Mouse (Mus musculus) forebrain, embryonic 16.5 days (tissue): ENCODE measurements around the gene Sel1l3. TPM values are rescaled to one million over a fixed set of nuclear protein-coding genes. Genes with fewer than 3 reads are reported as not detected.

ENCODE experiments used
- ATAC-seq: fragments of 200-750 bp; cut with Nextera tagmentation; 2 replicates; pipeline ENCODE4 v1.8.0; 2017; ENCODE audit warnings: mild to moderate bottlenecking, moderate library complexity
- H3K27ac ChIP-seq: fragments of 300-500 bp; sonication (generic); 2 replicates; pipeline ENCODE4 v1.5.1; 2014; ENCODE audit warnings: low read length, control low read depth
- H3K27me3 ChIP-seq: fragments of 300-500 bp; sonication (generic); replicated peaks from 2 replicates; pipeline ENCODE4 v1.6.1; 2014; ENCODE audit warnings: low read length; ENCODE audit not compliant: control insufficient read depth, insufficient read depth
- H3K36me3 ChIP-seq: fragments of 300-500 bp; sonication (generic); 2 replicates; pipeline ENCODE4 v1.6.1; 2014; ENCODE audit not compliant: control insufficient read depth, insufficient read depth
- H3K4me1 ChIP-seq: fragments of 300-500 bp; sonication (generic); replicated peaks from 2 replicates; pipeline ENCODE4 v1.6.1; 2014; ENCODE audit warnings: low read length; ENCODE audit not compliant: control insufficient read depth, insufficient read depth
- H3K4me2 ChIP-seq: fragments of 300-500 bp; sonication (generic); 2 replicates; pipeline ENCODE4 v1.6.1; 2014; ENCODE audit warnings: mild to moderate bottlenecking, low read length, control low read depth
- H3K4me3 ChIP-seq: fragments of 300-500 bp; sonication (generic); replicated peaks from 2 replicates; pipeline ENCODE4 v1.5.1; 2014; ENCODE audit warnings: mild to moderate bottlenecking, low read length, control low read depth
- H3K9ac ChIP-seq: fragments of 300-500 bp; sonication (generic); replicated peaks from 2 replicates; pipeline ENCODE4 v1.6.1; 2014; ENCODE audit warnings: low read depth, low read length, control low read depth
- H3K9me3 ChIP-seq: fragments of 300-500 bp; sonication (generic); 2 replicates; pipeline ENCODE4 v1.6.1; 2016; ENCODE audit warnings: low read length; ENCODE audit not compliant: control insufficient read depth
- WGBS: fragments of 180-500 bp; shearing (Covaris S2); extraction: QIAGEN DNeasy Blood & Tissue Kit; methylation state at CpG from one replicate; pipeline ENCODE4 v1.1.7; 2014; 5-methylcytosine and 5-hydroxymethylcytosine counted together
- polyA plus RNA-seq: library from polyadenylated mRNA; unstranded; fragments of >200 nt; fragmentation: Nextera tagmentation; extraction: Ambion mirVana; gene quantifications from 2 replicates; pipeline ENCODE4 v1.2.1, GENCODE M21; 2015

The Sel1l3 gene
- polyA plus RNA-seq, 1 experiment from 2014 or later: 9.9 TPM

DNA sequence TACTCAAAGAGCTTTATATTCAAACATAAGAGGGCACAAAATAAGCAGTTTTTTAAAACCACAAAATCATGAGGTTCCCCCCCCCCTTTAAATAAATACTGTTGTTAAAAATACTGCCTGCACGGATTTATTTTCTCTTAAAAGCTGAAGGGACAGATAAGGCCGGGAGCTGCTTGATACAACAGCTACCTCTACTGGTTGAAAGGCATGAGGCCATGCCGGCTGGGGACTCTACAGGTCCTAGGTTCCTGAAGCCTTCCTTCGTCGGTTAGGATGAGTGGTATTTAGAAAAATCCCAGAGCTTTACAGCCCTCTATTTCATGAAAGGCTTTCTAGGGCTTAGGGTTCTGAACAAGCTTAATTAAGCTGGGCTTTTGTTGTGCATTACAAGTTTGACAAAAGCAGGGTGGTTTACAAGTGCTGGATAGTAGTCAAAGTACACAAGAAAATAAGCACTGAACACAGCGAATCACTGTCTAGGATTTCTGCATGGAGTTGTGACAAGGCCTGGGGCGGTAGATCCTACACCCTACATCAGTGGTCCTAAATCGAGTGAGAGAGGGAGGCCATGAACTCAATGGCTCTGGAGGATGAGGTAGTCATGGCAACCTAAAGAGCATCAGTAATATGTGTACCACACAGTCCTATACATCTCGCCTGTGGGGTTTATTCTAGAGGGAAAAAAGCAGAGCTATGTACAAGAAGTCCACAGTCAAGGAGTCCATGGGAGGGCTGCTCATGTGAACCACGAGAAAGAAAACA is 90.0 kb downstream of the Sel1l3 start:
- H3K4me3 ChIP-seq: no peak overlapping the region
- H3K4me2 ChIP-seq: no peak overlapping the region
- H3K9me3 ChIP-seq: no peaks in the 10 kb centered on the region
- no peak overlapping the region for H3K9ac ChIP-seq
- H3K27me3 ChIP-seq: no peaks in the 10 kb centered on the region
- ATAC-seq: peak; percentile 86
- H3K36me3 ChIP-seq: no peaks in the 10 kb centered on the region
- peaks cover 18% of the 10 kb centered on the region for H3K4me1 ChIP-seq
- H3K27ac ChIP-seq: no peak overlapping the region
- 9% methylated on average over 10 of the region's 10 CpGs for WGBS

DNA sequence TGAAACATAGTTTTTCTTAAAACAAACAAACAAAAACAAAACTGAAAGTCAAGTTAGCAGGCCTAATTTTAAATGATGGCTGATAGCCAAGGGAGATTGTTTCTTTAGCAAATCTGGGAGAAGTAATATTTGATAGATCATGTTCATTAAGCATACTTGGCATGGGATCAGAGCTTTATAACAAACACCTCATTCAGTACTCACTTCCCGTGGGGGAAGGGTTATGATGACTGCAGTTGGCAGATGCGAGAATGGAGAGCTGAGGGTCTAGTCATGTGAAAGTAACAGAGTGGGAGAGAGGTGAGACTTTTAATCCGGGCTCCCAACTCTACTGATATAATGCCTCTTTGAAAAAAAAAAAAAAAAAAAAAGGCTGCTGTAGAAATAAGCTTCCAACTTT is 94.0 kb downstream of the Sel1l3 start:
- 13% methylated on average over 3 of the region's 3 CpGs for WGBS
- H3K9me3 ChIP-seq: no peaks in the 10 kb centered on the region
- H3K27ac ChIP-seq: no peak overlapping the region
- no peaks in the 10 kb centered on the region for H3K27me3 ChIP-seq
- H3K9ac ChIP-seq: no peak overlapping the region
- ATAC-seq: no peak
- H3K4me2 ChIP-seq: no peak overlapping the region
- peaks cover 21% of the 10 kb centered on the region for H3K4me1 ChIP-seq
- H3K36me3 ChIP-seq: no peaks in the 10 kb centered on the region; the same call in 1 of the 2 replicates
- no peak overlapping the region for H3K4me3 ChIP-seq

DNA sequence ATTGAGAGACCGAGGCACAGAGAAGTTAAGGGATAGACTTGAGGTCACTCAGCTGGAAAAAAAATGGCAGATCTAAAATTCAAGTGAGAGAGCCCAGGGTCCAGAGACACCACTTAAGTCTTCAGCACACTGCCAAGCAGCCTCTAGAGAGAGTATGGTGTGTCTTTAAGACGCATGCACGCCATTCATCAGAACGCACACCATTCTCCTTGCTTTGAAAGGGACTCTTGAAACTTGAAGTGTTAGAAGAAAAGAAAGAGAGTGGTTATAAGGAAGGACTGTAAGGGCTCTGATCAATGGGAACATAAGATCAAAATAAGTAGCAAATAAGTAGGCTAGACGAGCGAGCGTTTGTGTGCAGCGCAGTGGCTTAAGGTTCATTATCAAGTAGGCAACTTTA is 95.5 kb downstream of the Sel1l3 start:
- H3K9ac ChIP-seq: no peak overlapping the region
- peaks cover 2% of the 10 kb centered on the region; the same call in 1 of the 2 replicates for H3K36me3 ChIP-seq
- H3K9me3 ChIP-seq: peaks cover under 1% of the 10 kb centered on the region
- H3K4me2 ChIP-seq: no peak overlapping the region
- H3K4me1 ChIP-seq: peaks cover 14% of the 10 kb centered on the region
- ATAC-seq: no peak
- no peaks in the 10 kb centered on the region for H3K27me3 ChIP-seq
- H3K4me3 ChIP-seq: no peak overlapping the region
- no peak overlapping the region for H3K27ac ChIP-seq
- 15% methylated on average over 8 of the region's 8 CpGs for WGBS

DNA sequence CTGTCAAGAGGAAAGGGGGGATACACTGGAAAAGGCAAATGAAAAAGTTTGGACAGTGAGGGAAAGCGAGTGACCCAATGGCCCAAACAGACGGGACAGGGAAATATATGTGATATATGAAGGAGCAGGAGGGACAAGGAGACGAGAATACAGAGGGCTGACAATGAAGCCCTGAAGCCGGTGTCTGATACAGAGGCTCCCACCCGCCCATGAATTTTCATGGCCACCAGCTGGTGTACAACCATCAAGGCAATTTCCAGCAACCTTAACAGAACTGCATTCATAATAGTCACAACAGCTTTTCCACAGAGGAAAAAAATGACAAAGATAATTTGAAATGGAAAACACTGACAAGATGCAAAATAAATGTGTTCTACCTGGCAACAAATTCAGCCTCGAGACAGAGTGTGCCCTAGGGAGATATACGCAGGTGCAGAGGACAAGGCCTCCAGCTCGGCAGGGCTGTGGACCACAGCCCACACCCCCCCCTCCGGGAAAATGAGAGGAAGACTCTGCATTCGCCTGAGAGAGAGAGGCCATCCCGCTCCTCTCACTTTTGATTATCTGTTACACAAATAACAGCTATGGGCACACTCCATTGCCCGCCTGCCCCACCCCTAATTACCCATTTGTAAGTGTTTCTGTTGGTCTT is 99.0 kb downstream of the Sel1l3 start:
- Histone ChIP-seq H3K4me1 (peaks cover 16% of the 10 kb centered on the region), H3K27ac (no peak overlapping the region), H3K9ac (no peak overlapping the region), H3K4me3 (no peak overlapping the region), H3K9me3 (peaks cover 5% of the 10 kb centered on the region), H3K27me3 (no peaks in the 10 kb centered on the region), H3K4me2 (no peak overlapping the region), H3K36me3 (peaks cover 4% of the 10 kb centered on the region; the same call in 1 of the 2 replicates)
- peak; percentile 45 for ATAC-seq
- WGBS: 55% methylated on average over 12 of the region's 12 CpGs

DNA sequence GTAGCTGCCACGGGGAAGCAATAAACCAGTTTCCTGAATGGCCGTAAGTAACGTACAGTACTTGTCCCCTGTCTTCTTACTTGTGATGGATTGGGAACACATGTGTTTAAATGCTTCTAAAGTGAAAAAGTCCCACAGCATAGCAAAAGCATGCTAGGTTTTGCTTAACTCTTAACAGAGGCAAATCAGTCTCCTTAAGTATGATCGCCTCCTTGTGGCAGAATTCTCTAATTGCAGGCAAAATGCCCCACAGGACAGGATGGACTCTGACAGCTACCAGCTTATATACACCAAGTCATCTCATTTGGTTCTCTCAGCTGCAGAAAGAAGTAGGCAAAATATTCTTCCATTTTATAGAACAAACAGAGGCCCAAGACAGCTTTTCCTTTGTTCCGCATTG is 100.8 kb downstream of the Sel1l3 start:
- Histone ChIP-seq H3K9me3 (peaks cover 5% of the 10 kb centered on the region), H3K27ac (no peak overlapping the region), H3K4me1 (peaks cover 14% of the 10 kb centered on the region), H3K4me3 (no peak overlapping the region), H3K4me2 (no peak overlapping the region), H3K36me3 (peaks cover 4% of the 10 kb centered on the region; the same call in 1 of the 2 replicates), H3K9ac (no peak overlapping the region), H3K27me3 (no peaks in the 10 kb centered on the region)
- ATAC-seq: no peak
- 95% methylated on average over 5 of the region's 5 CpGs for whole genome bisulfite sequencing

DNA sequence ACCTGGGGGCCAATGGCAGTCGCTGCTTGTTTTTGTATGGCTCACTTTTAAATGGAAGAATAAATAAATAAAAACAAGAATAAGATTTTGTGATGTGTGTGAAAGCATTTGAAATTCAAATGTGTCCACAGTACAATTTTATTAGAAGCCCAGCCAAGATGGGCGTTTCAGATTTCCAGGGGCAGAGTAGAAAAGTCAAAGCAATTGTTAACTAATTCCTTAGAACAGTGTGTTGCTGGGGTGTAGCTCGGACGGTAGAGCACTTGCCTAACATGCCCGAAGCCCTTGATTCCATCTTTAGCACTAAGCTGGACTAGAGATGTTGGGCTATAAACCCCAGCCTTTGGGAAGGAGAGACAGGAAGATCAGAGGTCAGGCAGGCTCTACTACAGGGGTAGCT is 102.7 kb downstream of the Sel1l3 start:
- no peak overlapping the region for H3K9ac ChIP-seq
- H3K36me3 ChIP-seq: peaks cover 4% of the 10 kb centered on the region; the same call in 1 of the 2 replicates
- H3K4me2 ChIP-seq: no peak overlapping the region
- H3K9me3 ChIP-seq: peaks cover 5% of the 10 kb centered on the region
- H3K4me3 ChIP-seq: no peak overlapping the region
- H3K4me1 ChIP-seq: peaks cover 14% of the 10 kb centered on the region
- 25% methylated on average over 5 of the region's 5 CpGs for WGBS
- H3K27ac ChIP-seq: no peak overlapping the region
- H3K27me3 ChIP-seq: no peaks in the 10 kb centered on the region
- no peak for ATAC-seq

DNA sequence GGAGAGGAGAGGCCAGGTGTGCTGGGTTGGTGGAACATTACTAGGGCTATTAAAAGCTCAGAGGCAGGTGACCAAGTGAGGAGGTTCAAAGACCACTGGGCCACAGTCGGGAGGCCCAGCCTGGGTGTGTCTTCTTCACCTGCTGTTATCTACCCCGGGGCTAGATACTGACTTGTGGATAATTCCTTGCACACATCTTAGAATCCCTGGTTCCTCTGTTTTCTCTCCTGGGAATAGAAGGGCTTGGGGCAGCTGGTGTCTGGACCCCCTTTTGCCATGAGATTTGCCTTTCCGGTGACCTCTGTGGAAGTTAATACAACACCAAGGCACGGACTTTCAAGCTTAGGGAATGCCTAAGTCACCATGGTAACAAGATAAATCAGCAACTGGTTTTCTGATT is 103.5 kb downstream of the Sel1l3 start:
- Histone ChIP-seq H3K27me3 (no peaks in the 10 kb centered on the region), H3K9ac (no peak overlapping the region), H3K27ac (no peak overlapping the region), H3K36me3 (peaks cover 4% of the 10 kb centered on the region; the same call in 1 of the 2 replicates), H3K4me2 (no peak overlapping the region), H3K9me3 (peaks cover 5% of the 10 kb centered on the region), H3K4me1 (peaks cover 14% of the 10 kb centered on the region), H3K4me3 (no peak overlapping the region)
- WGBS: 60% methylated on average over 4 of the region's 4 CpGs
- ATAC-seq: no peak

DNA sequence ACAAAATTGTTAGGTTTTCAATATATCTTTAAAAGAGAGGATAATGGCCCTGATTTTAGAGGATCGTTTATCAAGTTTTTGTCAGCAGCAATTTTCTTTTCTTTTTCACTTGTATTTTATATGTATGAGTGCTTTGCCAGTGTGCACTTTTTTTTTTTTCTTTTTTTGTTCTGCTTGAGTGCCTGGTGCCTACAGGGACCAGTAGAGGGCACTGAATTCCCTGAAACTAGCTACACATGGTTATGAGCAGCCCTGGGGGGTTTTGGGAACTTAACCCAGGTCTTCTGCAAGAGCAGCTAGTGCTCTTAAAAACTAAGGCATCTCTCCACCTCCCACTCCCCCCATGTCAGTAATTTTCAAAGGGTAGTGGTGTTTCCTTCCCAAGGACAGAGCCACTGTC is 105.1 kb downstream of the Sel1l3 start:
- H3K4me1 ChIP-seq: peaks cover 12% of the 10 kb centered on the region
- WGBS: 81% methylated on average over 1 of the region's 1 CpGs
- H3K36me3 ChIP-seq: peaks cover 4% of the 10 kb centered on the region; the same call in 1 of the 2 replicates
- H3K27me3 ChIP-seq: no peaks in the 10 kb centered on the region
- no peak overlapping the region for H3K27ac ChIP-seq
- no peak overlapping the region for H3K4me3 ChIP-seq
- H3K9ac ChIP-seq: no peak overlapping the region
- ATAC-seq: no peak
- no peak overlapping the region for H3K4me2 ChIP-seq
- peaks cover 5% of the 10 kb centered on the region for H3K9me3 ChIP-seq

DNA sequence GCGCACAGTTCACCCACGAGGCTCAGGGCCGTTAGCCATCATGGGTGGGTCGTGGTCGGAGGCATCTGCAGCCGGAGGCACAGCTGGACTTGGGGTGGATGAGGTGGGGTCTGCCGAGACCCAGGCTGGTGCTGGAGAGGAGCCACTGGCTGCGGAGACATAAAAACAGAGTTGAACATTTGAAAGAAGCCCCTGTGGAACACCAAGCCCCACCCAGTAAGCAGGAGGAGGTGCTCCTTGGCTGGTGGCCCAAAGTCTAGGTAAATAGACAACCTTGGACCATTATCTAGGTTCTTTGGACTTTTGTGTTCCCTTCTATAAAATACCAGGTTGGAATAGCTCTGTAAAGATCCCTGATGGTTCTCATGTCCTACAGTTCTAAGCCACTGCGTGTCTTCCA is 105.7 kb downstream of the Sel1l3 start:
- no peak overlapping the region for H3K4me3 ChIP-seq
- WGBS: 84% methylated on average over 9 of the region's 9 CpGs
- H3K4me1 ChIP-seq: peaks cover 12% of the 10 kb centered on the region
- H3K27ac ChIP-seq: no peak overlapping the region
- no peak overlapping the region for H3K4me2 ChIP-seq
- no peak overlapping the region for H3K9ac ChIP-seq
- no peaks in the 10 kb centered on the region for H3K27me3 ChIP-seq
- H3K36me3 ChIP-seq: peaks cover under 1% of the 10 kb centered on the region; the same call in 1 of the 2 replicates
- H3K9me3 ChIP-seq: peaks cover 2% of the 10 kb centered on the region
- ATAC-seq: no peak
